Mouse (Mus musculus) liver, embryonic 16.5 days (tissue): ENCODE data around the gene Adgrg6. TPM values are rescaled to one million over a fixed set of nuclear protein-coding genes. Genes with fewer than 3 reads are reported as not detected.

Source experiments
- ATAC-seq: fragments of 200-750 bp; cut with Nextera tagmentation; 2 replicates; pipeline ENCODE4 v1.8.0; 2017; ENCODE audit warnings: low read depth, mild to moderate bottlenecking, moderate number of reproducible peaks, moderate library complexity
- H3K27ac ChIP-seq: fragments of 300-500 bp; sonication (generic); 2 replicates; pipeline ENCODE4 v1.5.1; 2014; ENCODE audit warnings: mild to moderate bottlenecking, low read length
- H3K27me3 ChIP-seq: fragments of 300-500 bp; sonication (generic); 2 replicates; pipeline ENCODE4 v1.6.1; 2014; ENCODE audit warnings: low read depth, low read length, mixed read lengths; ENCODE audit not compliant: control insufficient read depth, insufficient read depth
- H3K36me3 ChIP-seq: fragments of 300-500 bp; sonication (generic); 2 replicates; pipeline ENCODE4 v1.6.1; 2014; ENCODE audit warnings: mild to moderate bottlenecking; ENCODE audit not compliant: control insufficient read depth, insufficient read depth
- H3K4me1 ChIP-seq: fragments of 300-500 bp; sonication (generic); 2 replicates; pipeline ENCODE4 v1.6.1; 2014; ENCODE audit warnings: low read depth, low read length, mixed read lengths; ENCODE audit not compliant: control insufficient read depth
- H3K4me2 ChIP-seq: fragments of 300-500 bp; sonication (generic); 2 replicates; pipeline ENCODE4 v1.6.1; 2014; ENCODE audit warnings: low read depth, low read length, mixed read lengths
- H3K4me3 ChIP-seq: fragments of 300-500 bp; sonication (generic); 2 replicates; pipeline ENCODE4 v1.5.1; 2014; ENCODE audit warnings: low read depth, mild to moderate bottlenecking, low read length
- H3K9ac ChIP-seq: fragments of 300-500 bp; sonication (generic); 2 replicates; pipeline ENCODE4 v1.6.1; 2014; ENCODE audit warnings: low read depth, low read length
- H3K9me3 ChIP-seq: fragments of 300-500 bp; sonication (generic); replicated peaks from 2 replicates; pipeline ENCODE4 v1.6.1; 2016; ENCODE audit warnings: low read length; ENCODE audit not compliant: control insufficient read depth
- WGBS: fragments of 180-500 bp; shearing (Covaris S2); extraction: QIAGEN DNeasy Blood & Tissue Kit; methylation state at CpG from one replicate; pipeline ENCODE4 v1.1.7; 2014; ENCODE audit not compliant: insufficient replicate concordance; 5-methylcytosine and 5-hydroxymethylcytosine counted together
- polyA plus RNA-seq: library from polyadenylated mRNA; unstranded; fragments of >200 nt; fragmentation: Nextera tagmentation; extraction: Ambion mirVana; gene quantifications from 2 replicates; pipeline ENCODE4 v1.2.1, GENCODE M21; 2015

The Adgrg6 gene
- polyA plus RNA-seq, 1 experiment from 2014 or later = 0.63 TPM

GRCm38 (mm10) chr10:14475641-14476040, 69.8 kb downstream of the Adgrg6 start:
- WGBS = 57% methylated on average over 2 of the region's 2 CpGs
- no peak overlapping the region for H3K4me3 ChIP-seq

GRCm38 (mm10) chr10:14474541-14475305, 70.7 kb downstream of the Adgrg6 start:
- H3K27me3 ChIP-seq = no peaks in the 10 kb centered on the region
- no peaks in the 10 kb centered on the region for H3K9me3 ChIP-seq
- H3K4me2 ChIP-seq = no peak overlapping the region
- H3K36me3 ChIP-seq = no peaks in the 10 kb centered on the region
- no peak overlapping the region for H3K27ac ChIP-seq
- ATAC-seq = no peak
- H3K4me3 ChIP-seq = no peak overlapping the region
- H3K4me1 ChIP-seq = no peaks in the 10 kb centered on the region
- WGBS = 47% methylated on average over 8 of the region's 8 CpGs
- H3K9ac ChIP-seq = no peak overlapping the region

More at GRCm38 (mm10) chr10:14475641-14476040, 69.8 kb downstream of the Adgrg6 start:
- Histone ChIP-seq H3K9me3 (no peaks in the 10 kb centered on the region), H3K4me2 (no peak overlapping the region), H3K27me3 (no peaks in the 10 kb centered on the region), H3K9ac (no peak overlapping the region), H3K36me3 (no peaks in the 10 kb centered on the region), H3K4me1 (no peaks in the 10 kb centered on the region), H3K27ac (no peak overlapping the region)
- ATAC-seq = no peak

- Histone ChIP-seq H3K9me3 (no peaks in the 10 kb centered on the region), H3K4me2 (no peak overlapping the region), H3K4me3 (no peak overlapping the region), H3K27me3 (no peaks in the 10 kb centered on the region), H3K9ac (no peak overlapping the region), H3K27ac (no peak overlapping the region), H3K36me3 (no peaks in the 10 kb centered on the region), H3K4me1 (no peaks in the 10 kb centered on the region)
- no peak for ATAC-seq
- WGBS = 50% methylated on average over 5 of the region's 5 CpGs
Measured at GRCm38 (mm10) chr10:14471039-14471550, 74.4 kb downstream of the Adgrg6 start.

- Histone ChIP-seq H3K9ac (no peak overlapping the region), H3K27me3 (no peaks in the 10 kb centered on the region), H3K9me3 (no peaks in the 10 kb centered on the region), H3K4me1 (no peaks in the 10 kb centered on the region), H3K4me2 (no peak overlapping the region), H3K27ac (no peak overlapping the region), H3K4me3 (no peak overlapping the region), H3K36me3 (no peaks in the 10 kb centered on the region)
- 68% methylated on average over 10 of the region's 10 CpGs for WGBS
- no peak for ATAC-seq
Measured at GRCm38 (mm10) chr10:14468623-14469022, 76.8 kb downstream of the Adgrg6 start.

- Histone ChIP-seq H3K4me2 (no peak overlapping the region), H3K4me3 (no peak overlapping the region)
- ATAC-seq = no peak
Measured at GRCm38 (mm10) chr10:14463796-14464511, 81.5 kb downstream of the Adgrg6 start.

GRCm38 (mm10) chr10:14460933-14461514, 84.4 kb downstream of the Adgrg6 start:
- Histone ChIP-seq H3K4me2 (no peak overlapping the region), H3K36me3 (no peaks in the 10 kb centered on the region), H3K4me1 (no peaks in the 10 kb centered on the region), H3K27me3 (no peaks in the 10 kb centered on the region), H3K27ac (no peak overlapping the region), H3K9me3 (no peaks in the 10 kb centered on the region), H3K4me3 (no peak overlapping the region), H3K9ac (no peak overlapping the region)
- WGBS = 50% methylated on average over 4 of the region's 4 CpGs
- ATAC-seq = no peak

More at GRCm38 (mm10) chr10:14463796-14464511, 81.5 kb downstream of the Adgrg6 start:
- Histone ChIP-seq H3K27ac (no peak overlapping the region), H3K36me3 (no peaks in the 10 kb centered on the region), H3K9ac (no peak overlapping the region), H3K27me3 (no peaks in the 10 kb centered on the region), H3K9me3 (no peaks in the 10 kb centered on the region), H3K4me1 (no peaks in the 10 kb centered on the region)
- WGBS = 35% methylated on average over 4 of the region's 4 CpGs

GRCm38 (mm10) chr10:14460252-14460932, 85.1 kb downstream of the Adgrg6 start:
- H3K27ac ChIP-seq = no peak overlapping the region
- no peak overlapping the region for H3K9ac ChIP-seq
- H3K36me3 ChIP-seq = no peaks in the 10 kb centered on the region
- 15% methylated on average over 5 of the region's 5 CpGs for WGBS
- no peaks in the 10 kb centered on the region for H3K9me3 ChIP-seq
- 0 out of 2 replicates have a peak, but pooled peaks have one; percentile 16 for ATAC-seq
- H3K4me2 ChIP-seq = no peak overlapping the region
- no peak overlapping the region for H3K4me3 ChIP-seq
- no peaks in the 10 kb centered on the region for H3K4me1 ChIP-seq
- H3K27me3 ChIP-seq = no peaks in the 10 kb centered on the region

- Histone ChIP-seq H3K4me3 (no peak overlapping the region), H3K9me3 (no peaks in the 10 kb centered on the region), H3K27ac (no peak overlapping the region), H3K9ac (no peak overlapping the region), H3K4me2 (no peak overlapping the region), H3K27me3 (no peaks in the 10 kb centered on the region), H3K4me1 (no peaks in the 10 kb centered on the region), H3K36me3 (no peaks in the 10 kb centered on the region)
- ATAC-seq = no peak
- 28% methylated on average over 7 of the region's 7 CpGs for WGBS
Measured at GRCm38 (mm10) chr10:14459819-14460218, 85.6 kb downstream of the Adgrg6 start.
